Mouse (Mus musculus): ENCODE measurements around the gene Spem2. TPM values are rescaled to one million over a fixed set of nuclear protein-coding genes. Genes with fewer than 3 reads are reported as not detected.

Spem2 gene
- polyA plus RNA-seq, 1 experiment from 2014 or later = not detected

DNA sequence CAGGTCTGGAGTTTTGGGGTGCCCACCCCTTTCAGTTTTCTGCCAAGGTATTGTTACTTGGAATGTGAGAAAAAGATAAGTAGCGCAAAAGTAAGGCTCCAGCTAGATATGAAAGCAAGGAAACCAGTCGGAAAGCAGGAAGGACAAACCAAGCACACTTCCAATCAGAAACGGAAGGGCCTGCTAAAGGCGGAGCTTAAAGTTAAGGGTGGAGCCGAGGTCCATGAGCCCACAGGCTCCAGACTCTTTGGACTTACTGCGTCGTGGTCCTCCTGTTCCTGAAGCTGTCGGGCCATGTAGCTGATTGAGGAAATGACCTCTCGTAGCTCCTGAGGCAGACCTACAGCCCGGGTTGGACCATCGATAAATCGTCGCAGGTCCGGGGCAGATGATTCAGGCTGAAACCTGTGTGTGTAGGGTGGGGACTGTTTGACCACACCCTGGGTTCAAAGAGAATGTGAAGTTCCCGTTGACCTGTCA is 33.4 kb downstream of the Spem2 start:
- H3K4me1 ChIP-seq (ENCODE audit: insufficient read depth) = peaks cover 17% of the 10 kb centered on the region
- ATAC-seq (peak; percentile 77), DNase-seq (peak; percentile 56)
- no peaks in the 10 kb centered on the region for H3K9me3 ChIP-seq (ENCODE audit: low read length)
- TF ChIP-seq CTCF (IDR thresholded peaks at IDR 0.05; ENCODE audit: low read depth) (no peak), EP300 (IDR thresholded peaks at IDR 0.05; ENCODE audit: low read depth) (peak; percentile 64; the same call in 1 of the 2 replicates)
- peak overlapping the region; percentile 32 for H3K4me3 ChIP-seq (ENCODE audit: low read depth, low read length)
- H3K27me3 ChIP-seq (ENCODE audit: insufficient read depth, low read length) = 0 out of 2 replicates have a peak, but pooled peaks cover 5% of the 10 kb centered on the region
- no peaks in the 10 kb centered on the region for H3K36me3 ChIP-seq (replicated peaks; ENCODE audit: insufficient read depth, low read length)
- no peak overlapping the region for H3K27ac ChIP-seq (ENCODE audit: low read depth)
- H3K9ac ChIP-seq (replicated peaks) = peak overlapping the region; percentile 22; the same call in 1 of the 2 replicates
- H3K4me2 ChIP-seq (ENCODE audit: low read depth, low read length) = peak overlapping the region; percentile 69
- WGBS (ENCODE audit: insufficient replicate concordance) = 16% methylated on average over 15 of the region's 15 CpGs

DNA sequence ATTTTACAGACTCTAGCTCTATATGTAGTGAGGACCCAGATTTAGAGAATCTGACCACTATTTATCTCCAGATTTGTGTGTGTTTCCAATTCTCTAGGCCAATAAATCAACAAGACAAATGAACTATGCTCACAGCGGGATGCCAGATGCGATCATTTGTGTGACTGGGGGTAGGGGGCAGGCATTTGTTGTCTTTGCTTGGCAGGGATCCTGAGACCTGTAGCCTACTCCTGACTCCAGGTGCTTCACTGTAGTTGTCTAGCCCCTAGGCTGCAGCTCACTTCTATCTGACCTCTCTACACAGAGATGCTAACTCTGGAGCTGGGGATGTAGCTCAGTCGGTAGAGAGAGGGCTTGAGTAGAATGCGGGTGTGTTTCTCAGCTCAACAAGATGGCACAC is 36.4 kb downstream of the Spem2 start:
- DNase-seq = no peak

DNA sequence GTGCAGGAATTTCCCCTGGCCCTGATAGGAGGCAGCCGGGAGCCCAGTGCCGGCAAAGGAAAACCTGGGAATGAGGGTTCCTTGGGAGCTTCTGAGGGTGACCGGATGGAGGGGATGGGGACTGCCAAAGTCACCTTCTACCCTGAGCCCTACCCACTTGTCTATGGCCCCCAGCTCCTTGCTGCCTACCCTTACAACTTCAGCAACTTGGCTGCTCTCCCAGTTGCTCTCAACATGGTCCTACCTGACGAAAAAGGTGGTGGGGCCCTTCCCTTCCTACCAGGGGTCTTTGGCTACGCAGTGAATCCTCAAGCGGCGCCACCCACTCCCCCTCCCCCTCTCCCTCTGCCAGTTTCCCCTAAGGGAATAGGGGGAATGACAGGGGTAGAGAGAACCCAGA is 39.3 kb downstream of the Spem2 start:
- ATAC-seq (no peak), DNase-seq (no peak)
- H3K36me3 ChIP-seq (replicated peaks; ENCODE audit: insufficient read depth, low read length) = peaks cover 2% of the 10 kb centered on the region; the same call in 1 of the 2 replicates
- H3K9ac ChIP-seq (replicated peaks) = no peak overlapping the region
- no peaks in the 10 kb centered on the region for H3K4me1 ChIP-seq (ENCODE audit: insufficient read depth)
- H3K27ac ChIP-seq (ENCODE audit: low read depth) = no peak overlapping the region
- H3K4me2 ChIP-seq (ENCODE audit: low read depth, low read length) = no peak overlapping the region
- TF ChIP-seq EP300 (IDR thresholded peaks at IDR 0.05; ENCODE audit: low read depth) (no peak), CTCF (IDR thresholded peaks at IDR 0.05; ENCODE audit: low read depth) (no peak)
- no peaks in the 10 kb centered on the region for H3K9me3 ChIP-seq (ENCODE audit: low read length)
- no peak overlapping the region for H3K4me3 ChIP-seq (ENCODE audit: low read depth, low read length)
- 74% methylated on average over 6 of the region's 7 CpGs for WGBS (ENCODE audit: insufficient replicate concordance)
- 0 out of 2 replicates have a peak, but pooled peaks cover 7% of the 10 kb centered on the region for H3K27me3 ChIP-seq (ENCODE audit: insufficient read depth, low read length)

More for the DNA sequence above, 36.4 kb downstream of the Spem2 start:
- Histone ChIP-seq H3K4me3 (ENCODE audit: low read depth, low read length) (no peak overlapping the region), H3K4me1 (ENCODE audit: insufficient read depth) (peaks cover 11% of the 10 kb centered on the region), H3K36me3 (replicated peaks; ENCODE audit: insufficient read depth, low read length) (no peaks in the 10 kb centered on the region), H3K27ac (ENCODE audit: low read depth) (no peak overlapping the region), H3K9ac (replicated peaks) (no peak overlapping the region), H3K4me2 (ENCODE audit: low read depth, low read length) (no peak overlapping the region), H3K9me3 (ENCODE audit: low read length) (no peaks in the 10 kb centered on the region), H3K27me3 (ENCODE audit: insufficient read depth, low read length) (0 out of 2 replicates have a peak, but pooled peaks cover 7% of the 10 kb centered on the region)
- TF ChIP-seq EP300 (IDR thresholded peaks at IDR 0.05; ENCODE audit: low read depth) = no peak
- no peak for TF ChIP-seq CTCF (IDR thresholded peaks at IDR 0.05; ENCODE audit: low read depth)
- 33% methylated on average over 4 of the region's 4 CpGs for WGBS (ENCODE audit: insufficient replicate concordance)
- ATAC-seq = no peak

DNA sequence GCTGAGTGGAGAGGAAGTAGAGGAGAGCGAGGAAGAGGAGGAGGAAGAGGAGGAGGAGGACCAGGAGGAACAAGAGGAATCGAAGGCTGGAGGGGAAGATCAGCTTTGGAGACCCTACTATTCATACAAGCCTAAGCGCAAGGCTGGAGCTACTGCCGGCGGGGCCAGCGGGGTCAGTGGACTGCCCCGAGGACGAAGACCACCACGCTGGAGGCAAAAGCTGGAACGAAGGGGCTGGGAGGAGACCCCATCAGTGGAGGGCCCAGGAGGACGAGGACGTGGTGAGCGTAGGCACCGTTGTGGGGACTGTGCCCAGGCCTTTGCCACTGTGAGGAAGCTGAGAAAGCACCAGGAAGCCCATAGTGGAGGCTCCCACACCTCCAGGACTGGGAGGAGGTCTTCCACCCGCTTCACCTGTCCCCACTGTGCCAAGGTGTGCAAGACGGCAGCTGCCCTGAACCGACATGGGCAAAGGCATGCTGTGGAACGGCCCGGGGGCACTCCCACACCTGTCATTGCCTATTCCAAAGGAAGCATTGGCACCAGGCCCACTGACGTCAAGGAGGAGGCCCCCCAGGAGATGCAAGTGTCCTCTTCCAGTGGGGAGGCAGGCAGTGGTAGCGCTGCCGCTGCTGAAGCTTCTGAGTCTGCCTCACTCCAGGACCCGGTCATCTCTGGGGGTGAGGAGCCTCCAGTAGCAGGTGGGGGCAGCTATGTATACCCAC is 39.8 kb downstream of the Spem2 start:
- no peak overlapping the region for H3K27ac ChIP-seq (ENCODE audit: low read depth)
- 66% methylated on average over 23 of the region's 23 CpGs for WGBS (ENCODE audit: insufficient replicate concordance)
- 0 out of 2 replicates have a peak, but pooled peaks cover 7% of the 10 kb centered on the region for H3K27me3 ChIP-seq (ENCODE audit: insufficient read depth, low read length)
- no peak overlapping the region for H3K4me3 ChIP-seq (ENCODE audit: low read depth, low read length)
- no peaks in the 10 kb centered on the region for H3K4me1 ChIP-seq (ENCODE audit: insufficient read depth)
- ATAC-seq = no peak
- no peak overlapping the region for H3K4me2 ChIP-seq (ENCODE audit: low read depth, low read length)
- no peak for DNase-seq
- TF ChIP-seq CTCF (IDR thresholded peaks at IDR 0.05; ENCODE audit: low read depth) (no peak), EP300 (IDR thresholded peaks at IDR 0.05; ENCODE audit: low read depth) (no peak)
- H3K9ac ChIP-seq (replicated peaks) = no peak overlapping the region
- peaks cover 2% of the 10 kb centered on the region; the same call in 1 of the 2 replicates for H3K36me3 ChIP-seq (replicated peaks; ENCODE audit: insufficient read depth, low read length)
- H3K9me3 ChIP-seq (ENCODE audit: low read length) = no peaks in the 10 kb centered on the region

DNA sequence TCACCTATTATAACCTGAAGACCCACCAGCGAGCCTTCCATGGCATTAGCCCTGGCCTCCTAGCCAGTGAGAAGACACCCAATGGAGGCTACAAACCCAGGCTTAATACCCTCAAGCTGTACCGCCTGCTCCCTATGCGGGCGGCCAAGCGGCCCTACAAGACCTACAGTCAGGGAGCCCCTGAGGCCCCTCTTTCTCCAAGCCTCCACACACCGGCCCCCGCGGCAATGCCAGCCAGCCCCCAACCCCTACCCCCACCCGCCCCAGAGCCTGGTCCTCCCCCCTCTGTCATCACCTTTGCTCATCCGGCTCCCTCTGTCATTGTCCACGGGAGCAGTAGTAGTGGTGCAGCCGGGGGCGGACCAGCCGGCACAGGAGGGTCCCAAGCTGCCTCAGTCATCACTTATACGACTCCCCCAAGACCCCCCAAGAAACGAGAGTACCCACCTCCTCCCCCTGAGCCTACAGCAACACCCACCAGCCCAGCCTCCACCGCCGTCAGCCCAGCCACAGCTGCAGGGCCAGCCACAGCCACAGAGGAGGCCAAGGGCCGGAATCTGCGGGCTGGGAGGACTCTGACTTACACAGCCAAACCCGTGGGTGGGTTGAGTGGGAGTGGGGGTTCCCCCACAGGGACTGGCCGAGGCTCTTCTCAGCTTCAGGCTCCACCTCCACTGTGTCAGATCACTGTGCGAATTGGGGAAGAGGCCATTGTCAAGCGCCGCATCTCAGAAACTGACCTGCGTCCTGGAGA is 40.6 kb downstream of the Spem2 start:
- no peaks in the 10 kb centered on the region for H3K9me3 ChIP-seq (ENCODE audit: low read length)
- ATAC-seq (no peak), DNase-seq (peak; percentile 16)
- H3K4me1 ChIP-seq (ENCODE audit: insufficient read depth) = no peaks in the 10 kb centered on the region
- peaks cover 2% of the 10 kb centered on the region; the same call in 1 of the 2 replicates for H3K36me3 ChIP-seq (replicated peaks; ENCODE audit: insufficient read depth, low read length)
- no peak overlapping the region for H3K27ac ChIP-seq (ENCODE audit: low read depth)
- WGBS (ENCODE audit: insufficient replicate concordance) = 61% methylated on average over 26 of the region's 26 CpGs
- no peak overlapping the region for H3K4me3 ChIP-seq (ENCODE audit: low read depth, low read length)
- no peak overlapping the region for H3K4me2 ChIP-seq (ENCODE audit: low read depth, low read length)
- H3K9ac ChIP-seq (replicated peaks) = no peak overlapping the region
- H3K27me3 ChIP-seq (ENCODE audit: insufficient read depth, low read length) = 0 out of 2 replicates have a peak, but pooled peaks cover 7% of the 10 kb centered on the region
- no peak for TF ChIP-seq CTCF (IDR thresholded peaks at IDR 0.05; ENCODE audit: low read depth)
- no peak for TF ChIP-seq EP300 (IDR thresholded peaks at IDR 0.05; ENCODE audit: low read depth)

DNA sequence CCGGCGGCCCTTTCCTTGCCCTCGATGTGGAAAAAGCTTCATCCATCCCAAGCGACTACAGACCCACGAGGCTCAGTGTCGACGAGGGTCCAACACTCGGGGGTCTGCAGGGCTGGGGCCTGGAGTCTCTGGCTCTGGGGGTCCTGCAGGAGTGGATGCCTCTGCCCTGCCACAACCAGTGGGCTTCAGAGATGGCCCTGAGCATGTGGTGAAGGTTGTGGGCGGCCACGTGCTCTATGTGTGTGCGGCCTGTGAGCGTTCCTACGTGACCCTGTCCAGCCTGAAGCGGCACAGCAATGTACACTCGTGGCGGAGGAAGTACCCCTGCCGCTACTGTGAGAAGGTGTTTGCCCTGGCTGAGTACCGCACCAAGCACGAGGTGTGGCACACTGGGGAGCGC is 41.8 kb downstream of the Spem2 start:
- 82% methylated on average over 20 of the region's 20 CpGs for WGBS (ENCODE audit: insufficient replicate concordance)
- H3K4me3 ChIP-seq (ENCODE audit: low read depth, low read length) = no peak overlapping the region
- ATAC-seq = no peak
- no peak overlapping the region for H3K27ac ChIP-seq (ENCODE audit: low read depth)
- 0 out of 2 replicates have a peak, but pooled peaks cover 4% of the 10 kb centered on the region for H3K27me3 ChIP-seq (ENCODE audit: insufficient read depth, low read length)
- TF ChIP-seq EP300 (IDR thresholded peaks at IDR 0.05; ENCODE audit: low read depth) = no peak
- TF ChIP-seq CTCF (IDR thresholded peaks at IDR 0.05; ENCODE audit: low read depth) = no peak
- no peak overlapping the region for H3K4me2 ChIP-seq (ENCODE audit: low read depth, low read length)
- H3K9me3 ChIP-seq (ENCODE audit: low read length) = no peaks in the 10 kb centered on the region
- no peaks in the 10 kb centered on the region for H3K4me1 ChIP-seq (ENCODE audit: insufficient read depth)
- H3K9ac ChIP-seq (replicated peaks) = no peak overlapping the region
- H3K36me3 ChIP-seq (replicated peaks; ENCODE audit: insufficient read depth, low read length) = peaks cover 2% of the 10 kb centered on the region; the same call in 1 of the 2 replicates
- no peak for DNase-seq

Measured in liver, postnatal 0 days (tissue).